Mouse (Mus musculus): ENCODE results near the gene Dynlt1c.
"Not testable (repeated sequence)": the region's sequence is repeated elsewhere in the genome, so short reads cannot be mapped to it uniquely, and the experiment has no call there.

DNA sequence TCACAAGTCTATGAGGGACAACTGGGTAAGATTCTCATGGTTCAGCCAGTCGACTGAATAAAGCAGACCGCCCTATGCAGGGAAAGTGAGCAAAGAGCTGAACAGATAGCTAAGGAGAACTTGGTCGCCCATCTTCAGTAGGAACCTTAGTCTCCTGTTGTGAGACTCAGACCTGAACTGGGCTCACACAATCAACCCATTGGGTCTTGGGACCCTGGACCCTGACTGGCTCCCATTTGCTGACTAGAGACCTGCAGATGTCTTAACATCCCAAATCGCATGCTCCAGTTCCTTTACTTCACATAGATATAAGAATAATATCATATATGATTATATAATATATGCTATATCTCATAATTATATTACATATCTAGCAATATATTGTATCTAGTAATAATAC lies 36.0 kb downstream of the Dynlt1c start:
- not testable (repeated sequence) for TF ChIP-seq CTCF (IDR thresholded peaks at IDR 0.05; ENCODE audit: low read depth); EP300 (optimal IDR thresholded peaks at IDR 0.05)

All from stomach, postnatal 0 days (tissue).